Mouse (Mus musculus): ENCODE measurements around the gene Gba2.

Gene Gba2

GRCm38 (mm10) chr4:43580721-43581120, 2.0 kb upstream of the Gba2 start:
- DNase-seq: no peak

- DNase-seq: no peak
Measured at GRCm38 (mm10) chr4:43579731-43580130, 1.1 kb upstream of the Gba2 start.

- DNase-seq: no peak
Measured at GRCm38 (mm10) chr4:43579256-43579655, 583 bp upstream of the Gba2 start.

- DNase-seq: no peak
Measured at GRCm38 (mm10) chr4:43577237-43577881, 1.3 kb downstream of the Gba2 start.

DNA sequence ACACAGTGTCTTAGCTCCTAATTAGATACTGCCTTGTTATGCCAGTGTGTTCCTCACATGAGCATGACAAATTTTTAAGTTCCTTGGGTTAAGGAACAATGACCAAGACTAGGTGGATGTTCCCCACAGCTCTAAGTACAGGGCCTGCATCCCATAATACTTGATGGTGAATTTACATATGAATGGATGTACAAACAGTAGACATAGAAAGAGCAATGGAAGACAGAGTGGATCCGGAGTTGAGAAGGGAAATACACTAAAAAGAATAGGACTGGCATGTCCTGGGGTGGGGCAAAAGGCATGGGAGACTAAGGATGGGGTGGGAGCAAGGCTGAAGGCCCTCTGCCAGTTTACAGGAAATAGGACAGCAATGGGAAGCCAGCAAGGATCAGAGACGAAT, 3.3 kb downstream of the Gba2 start:
- no peak for DNase-seq

DNA sequence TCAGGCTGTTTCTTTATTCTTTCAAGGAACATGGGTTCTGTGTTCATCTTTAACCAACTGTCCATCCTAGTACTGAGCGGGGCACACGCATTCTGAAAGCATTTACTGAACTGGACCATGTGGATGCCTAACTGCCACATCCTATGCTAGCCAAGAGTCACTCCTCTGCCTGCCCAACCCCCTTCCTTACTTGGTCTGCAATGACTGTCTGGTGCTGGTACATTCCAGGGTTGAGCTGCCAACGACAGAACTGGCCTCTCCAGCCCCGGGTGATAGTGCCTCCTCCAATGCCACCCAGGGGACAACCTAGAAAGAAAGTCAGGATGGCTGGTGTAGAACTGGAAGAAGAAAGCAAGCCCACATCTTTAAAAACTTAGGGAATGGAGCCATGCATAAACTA, 5.1 kb downstream of the Gba2 start:
- no peak for DNase-seq

GRCm38 (mm10) chr4:43571395-43572045, 7.2 kb downstream of the Gba2 start:
- no peak for DNase-seq

- no peak for DNase-seq
Measured at GRCm38 (mm10) chr4:43567140-43567539, 11.5 kb downstream of the Gba2 start.

GRCm38 (mm10) chr4:43564231-43564630, 14.4 kb downstream of the Gba2 start:
- no peak for DNase-seq

DNA sequence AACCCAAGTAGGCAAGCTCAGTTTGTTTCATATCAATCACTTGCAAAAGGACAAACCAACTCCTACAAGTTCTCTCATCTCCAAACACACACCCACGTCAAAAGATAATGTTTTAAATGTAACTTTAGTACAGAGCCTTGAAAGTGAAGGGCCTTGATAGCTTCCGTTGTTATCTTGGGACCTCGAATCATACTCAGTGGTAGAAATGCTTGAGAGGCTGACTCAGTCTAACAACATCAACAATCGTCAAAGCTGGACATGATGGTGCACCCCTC, 15.1 kb downstream of the Gba2 start:
- DNase-seq: no peak

DNA sequence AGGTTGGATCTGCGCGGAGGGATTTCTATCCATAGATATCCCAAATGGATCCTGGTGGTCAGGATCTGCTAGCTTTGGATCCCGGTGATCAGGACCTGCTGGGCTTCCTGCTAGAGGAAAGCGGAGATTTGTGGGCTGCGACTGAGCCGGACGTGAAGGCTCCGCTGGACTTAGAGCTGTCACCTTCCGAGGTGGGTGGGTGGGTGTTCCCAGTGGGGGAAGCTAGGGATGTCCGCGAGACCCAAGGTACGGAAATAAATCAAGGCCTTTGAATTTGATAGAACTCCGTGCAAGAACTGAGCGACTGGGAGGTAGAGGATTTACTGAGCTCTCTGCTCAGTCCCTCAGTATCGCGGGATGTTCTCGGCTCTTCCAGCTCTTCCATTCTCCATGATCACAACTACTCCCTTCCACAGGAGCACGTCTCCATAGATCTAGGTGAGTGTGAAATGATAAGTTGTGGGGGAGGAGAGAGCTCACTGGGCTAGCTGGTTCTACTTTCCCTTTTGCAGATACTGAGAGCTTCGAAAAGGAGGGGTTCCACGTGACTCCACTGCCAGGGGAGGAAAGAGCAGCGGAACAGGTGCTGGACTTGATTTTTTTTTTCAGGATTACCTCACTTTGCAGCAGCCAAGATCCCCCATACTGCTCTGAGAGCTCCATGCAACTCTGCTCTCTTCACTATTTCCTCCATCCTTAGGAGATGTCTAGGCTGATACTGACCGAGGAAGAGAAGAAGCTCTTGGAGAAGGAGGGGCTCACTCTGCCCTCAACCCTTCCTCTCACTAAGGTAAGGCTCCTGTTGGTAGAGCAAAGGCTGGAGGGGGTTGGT, 15.7 kb downstream of the Gba2 start:
- no peak for DNase-seq

DNA sequence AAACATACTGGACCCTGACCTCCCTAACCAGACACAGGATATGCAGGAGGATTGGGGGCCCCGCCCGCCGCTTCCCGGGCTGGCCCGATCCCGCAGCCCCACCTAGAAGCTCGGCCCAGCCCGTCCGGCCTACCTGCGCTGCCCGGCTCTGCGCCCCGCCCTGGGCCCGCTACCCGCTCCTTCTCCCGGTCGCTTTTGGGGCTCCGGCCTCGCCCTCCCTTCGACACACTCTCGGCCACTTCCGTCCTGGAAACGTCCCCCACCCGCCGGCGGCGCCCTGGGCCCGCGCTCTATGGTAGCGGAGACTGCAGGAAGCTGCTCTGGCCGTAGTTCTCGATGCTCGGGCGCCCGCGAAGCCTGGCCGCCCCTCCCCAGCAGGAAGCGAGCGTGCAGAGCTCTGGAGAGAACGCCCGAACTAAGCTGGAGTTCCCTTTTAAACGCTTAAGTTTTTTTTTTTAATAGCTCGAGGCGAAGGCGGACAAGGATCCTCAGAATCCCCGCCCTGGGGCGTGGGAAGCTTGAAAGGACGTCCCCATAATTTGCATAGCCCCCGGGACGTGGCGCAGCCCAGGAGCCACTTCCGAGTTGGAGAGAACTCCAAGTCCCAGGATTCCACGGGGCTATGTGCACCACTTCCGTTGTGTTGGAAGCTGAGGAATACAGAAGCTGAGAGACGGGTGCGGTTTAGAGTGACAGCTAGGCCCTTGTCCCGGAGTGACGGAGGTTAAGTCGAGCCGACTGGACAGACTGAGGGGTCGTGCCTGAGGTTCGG, 16.5 kb downstream of the Gba2 start, which contains the start of the genes Creb3 and Tln1:
Creb3 (plus strand) TSS at position 336 of the 772 bp plus-strand sequence.
Tln1 (minus strand) TSS at position 695 of the 772 bp plus-strand sequence.
- DNase-seq: peak; percentile 96

DNA sequence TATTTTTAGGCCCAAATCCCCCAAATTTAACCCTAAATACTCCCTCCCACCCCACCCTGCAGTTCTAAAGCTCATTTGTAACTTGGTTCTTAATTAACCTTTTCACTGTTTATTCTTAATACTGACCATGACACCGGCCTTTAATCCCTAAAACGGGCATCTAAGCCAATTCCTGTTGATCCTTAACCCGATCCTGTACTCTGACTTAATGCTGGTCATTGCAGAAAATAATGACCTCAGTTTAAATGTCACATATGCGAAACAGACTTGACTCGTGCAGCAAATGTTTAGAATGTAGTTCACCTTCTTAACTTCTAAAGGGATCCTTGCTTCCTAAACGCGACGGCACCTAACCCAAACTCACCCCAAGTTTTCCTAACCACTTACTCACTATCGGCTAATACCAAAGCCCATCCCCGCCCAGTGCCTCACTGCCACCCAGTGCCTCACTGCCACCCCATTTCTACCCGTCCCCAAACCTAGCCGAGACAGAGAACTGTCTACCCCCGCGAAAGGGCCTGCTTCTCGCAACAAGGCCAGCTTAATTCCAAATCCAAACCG, 17.2 kb downstream of the Gba2 start:
- no peak for DNase-seq

- DNase-seq: no peak
Measured at GRCm38 (mm10) chr4:43560976-43561375, 17.7 kb downstream of the Gba2 start.

- no peak for DNase-seq
Measured at GRCm38 (mm10) chr4:43560243-43560611, 18.4 kb downstream of the Gba2 start.

GRCm38 (mm10) chr4:43559519-43560242, 19.0 kb downstream of the Gba2 start:
- no peak for DNase-seq

DNA sequence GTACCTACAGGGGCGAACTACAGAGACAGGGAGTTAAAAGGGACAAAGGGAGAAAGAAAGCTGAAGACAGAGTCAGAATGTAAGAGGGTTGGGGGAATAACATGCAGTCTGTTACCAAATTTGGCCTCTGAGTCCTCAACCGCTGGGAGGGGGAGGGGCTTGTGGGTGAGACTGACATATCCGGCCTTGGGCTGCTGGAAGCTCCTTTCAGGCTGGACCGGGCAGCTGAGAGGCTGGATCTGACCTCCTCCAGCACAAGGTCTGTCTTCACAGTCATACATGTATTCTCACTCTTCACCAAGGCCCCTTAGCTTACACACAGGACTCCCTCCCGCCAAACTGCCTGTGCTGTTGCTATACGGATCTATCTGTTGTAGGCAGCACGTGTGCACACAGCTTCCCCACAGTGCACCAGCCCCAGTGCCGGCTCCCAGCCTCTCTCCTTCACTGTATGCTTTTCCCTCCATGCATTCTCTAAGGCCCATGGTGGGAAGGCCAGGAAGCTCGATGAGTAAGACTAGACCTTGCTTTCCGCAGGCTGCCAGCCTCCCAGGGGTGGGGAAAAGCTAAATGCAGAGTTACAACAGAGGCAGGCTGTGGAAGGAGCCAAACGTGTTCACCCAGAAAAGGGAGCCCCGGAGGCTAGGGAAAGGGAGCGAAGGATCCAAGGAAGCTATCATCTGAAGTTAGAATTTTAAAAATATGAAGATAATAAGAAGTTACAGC, 19.9 kb downstream of the Gba2 start:
- DNase-seq: peak in 1 of 2 experiments; percentile 31

DNA sequence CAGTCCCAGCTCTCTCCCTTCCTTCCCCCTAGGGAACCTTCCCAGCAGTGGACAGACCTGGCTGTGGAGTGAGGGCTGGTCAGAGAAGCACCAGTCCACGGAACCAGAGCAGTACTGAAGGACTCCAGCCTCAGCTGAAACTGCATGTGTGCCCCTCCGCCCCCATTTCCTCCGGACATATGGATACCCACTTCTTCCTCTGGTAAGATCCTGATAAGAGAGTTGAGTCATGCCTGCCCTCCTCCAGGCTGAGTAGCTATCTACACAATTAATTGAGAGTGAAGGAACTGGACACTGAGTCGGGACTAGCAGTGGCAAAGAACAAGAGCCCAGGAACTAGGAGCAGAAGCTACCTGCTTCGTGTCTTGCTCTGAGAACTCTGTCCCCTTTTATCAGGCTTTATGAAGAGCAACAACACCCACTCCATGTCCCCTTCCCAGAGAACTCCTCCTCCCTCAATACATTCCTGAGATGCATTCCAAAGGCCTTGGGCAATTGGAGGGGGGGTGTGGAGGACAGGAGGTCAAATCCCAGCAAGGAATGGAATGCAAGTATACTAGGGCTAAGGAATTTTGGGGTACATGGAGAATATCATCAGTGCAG, 20.5 kb downstream of the Gba2 start:
- no peak for DNase-seq

- no peak for DNase-seq
Measured at GRCm38 (mm10) chr4:43555926-43556325, 22.7 kb downstream of the Gba2 start.

GRCm38 (mm10) chr4:43553891-43554290, 24.8 kb downstream of the Gba2 start:
- DNase-seq: no peak

DNA sequence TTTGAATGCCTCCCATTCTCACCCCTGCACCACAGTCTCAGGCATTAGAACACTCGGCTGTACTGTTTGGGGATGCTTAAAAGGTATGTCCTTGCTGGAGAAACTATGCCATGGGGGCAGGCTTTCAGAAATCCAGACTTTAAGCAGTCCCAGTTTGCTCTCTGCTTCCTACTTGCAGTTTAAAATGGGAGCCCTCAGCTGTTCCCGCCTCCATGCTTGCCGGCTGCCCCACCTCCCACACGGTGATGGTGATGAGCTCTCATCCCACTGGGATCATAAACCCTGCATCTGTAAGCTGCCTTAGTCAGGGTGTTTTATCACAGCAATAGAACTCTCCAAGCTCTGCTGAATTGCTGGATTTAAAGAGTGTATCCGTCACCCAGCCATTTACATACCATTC, 26.2 kb downstream of the Gba2 start:
- no peak for DNase-seq
